Mouse (Mus musculus) gastrocnemius, postnatal 36 days (tissue): ENCODE data around the gene Hapln4. TPM values are rescaled to one million over a fixed set of nuclear protein-coding genes. Genes with fewer than 3 reads are reported as not detected.
"Not testable (repeated sequence)": the region's sequence is repeated elsewhere in the genome, so short reads cannot be mapped to it uniquely, and the experiment has no call there.

Experiments
- DNase-seq, 2 experiments: peaks; one replicate each; pipeline ENCODE4 v3.0.0; 2022
- intact Hi-C: fragments of 180-260 bp; cut with DNase I; formaldehyde crosslinking; loops from one replicate; pipeline ENCODE4 v1.15.1; 2025
- long read RNA-seq, 2 experiments: library from polyadenylated mRNA; stranded (forward); transcript quantifications; one replicate each; pipeline ENCODE4 v2.0.0; 2021
- total RNA-seq, 2 experiments: library from RNA; stranded (reverse); gene quantifications; 2 replicates each; pipeline ENCODE4 v1.2.3; 2021

Gene Hapln4
- total RNA-seq, result under 1 TPM in 1 of 2 experiments, not detected in 1; 0.15 TPM
- long read RNA-seq, experiment 1, result 0 reads
- long read RNA-seq, experiment 2, result 0 reads

DNA sequence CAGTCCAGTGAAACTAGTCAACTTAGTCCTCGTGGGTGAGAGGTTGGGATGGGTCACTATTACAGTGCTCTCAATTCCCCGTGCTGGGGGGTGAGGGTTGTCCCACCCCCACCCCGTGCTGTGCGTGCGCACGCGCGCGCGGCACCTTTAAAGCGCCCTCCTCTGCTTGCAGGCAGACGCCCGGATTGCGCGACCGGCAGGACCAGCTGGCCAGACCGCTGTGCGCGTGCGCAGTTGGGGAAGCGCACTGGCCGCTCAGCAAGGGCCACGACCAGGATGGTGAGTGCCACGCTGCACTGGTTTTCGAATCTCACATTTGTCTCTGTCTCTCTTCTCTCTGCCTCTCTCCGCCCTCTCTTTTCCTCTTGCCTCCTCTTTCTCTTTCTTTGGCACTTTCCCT is at the start of gene Hapln4:
Gene Hapln4 (plus strand): TSS at position 173 of the 400 bp plus-strand sequence.
- no peak for DNase-seq
- intact Hi-C loops, result no loop called here

DNA sequence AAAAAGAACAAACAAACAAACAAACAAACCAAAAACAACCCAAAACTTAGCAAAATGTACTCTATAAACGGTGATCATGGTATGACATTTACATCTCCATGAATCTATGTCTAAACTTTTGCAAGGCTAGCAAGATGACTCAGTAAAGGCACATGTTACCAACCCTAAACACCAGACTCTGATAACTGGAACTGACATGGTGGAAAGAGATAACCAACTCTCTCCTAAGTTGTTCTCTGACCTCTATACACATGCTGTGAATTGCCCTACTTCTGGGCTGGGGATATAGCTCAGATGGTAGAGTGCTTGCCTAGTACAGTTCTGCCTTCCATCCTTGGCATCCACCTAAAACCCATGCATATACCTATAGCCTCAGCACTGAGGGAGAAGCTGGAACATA is 45.3 kb upstream of the Hapln4 start:
- no peak for DNase-seq
- intact Hi-C loops, result no loop called here

DNA sequence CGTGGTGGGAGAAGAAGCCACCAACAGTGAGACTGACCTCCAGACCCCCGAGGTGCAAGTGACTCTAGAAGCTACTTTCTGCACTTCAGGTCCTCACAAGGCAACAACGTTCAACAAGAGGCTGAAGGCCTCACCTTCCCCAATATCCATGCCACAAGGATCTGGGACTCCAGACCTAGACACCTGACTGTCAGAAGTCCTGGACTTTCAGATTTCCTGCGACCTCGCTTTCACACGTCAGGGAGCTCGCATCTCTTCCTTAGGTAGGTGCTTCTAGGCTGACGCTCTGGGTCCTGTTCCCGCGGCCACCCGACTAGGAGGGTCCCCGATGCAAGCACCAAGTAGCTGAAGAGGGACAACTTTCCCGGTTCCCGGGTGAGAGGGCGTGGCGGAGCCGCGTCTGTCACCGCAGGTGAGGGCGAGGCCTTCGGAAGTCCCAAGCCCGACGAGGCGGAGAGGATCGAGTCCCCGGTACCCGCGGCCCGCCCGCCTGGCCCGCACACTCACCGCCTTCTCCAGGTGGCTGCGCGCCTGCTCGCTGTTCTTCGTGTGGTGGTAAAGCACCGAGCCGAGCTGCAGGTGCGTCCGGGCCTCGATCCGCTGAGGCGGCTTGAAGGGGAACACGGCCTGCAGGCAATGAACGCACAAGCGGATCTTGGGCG is 41.2 kb upstream of the Hapln4 start:
- peak in 1 of 2 experiments; percentile 26 for DNase-seq
- intact Hi-C loops, result no loop called here

DNA sequence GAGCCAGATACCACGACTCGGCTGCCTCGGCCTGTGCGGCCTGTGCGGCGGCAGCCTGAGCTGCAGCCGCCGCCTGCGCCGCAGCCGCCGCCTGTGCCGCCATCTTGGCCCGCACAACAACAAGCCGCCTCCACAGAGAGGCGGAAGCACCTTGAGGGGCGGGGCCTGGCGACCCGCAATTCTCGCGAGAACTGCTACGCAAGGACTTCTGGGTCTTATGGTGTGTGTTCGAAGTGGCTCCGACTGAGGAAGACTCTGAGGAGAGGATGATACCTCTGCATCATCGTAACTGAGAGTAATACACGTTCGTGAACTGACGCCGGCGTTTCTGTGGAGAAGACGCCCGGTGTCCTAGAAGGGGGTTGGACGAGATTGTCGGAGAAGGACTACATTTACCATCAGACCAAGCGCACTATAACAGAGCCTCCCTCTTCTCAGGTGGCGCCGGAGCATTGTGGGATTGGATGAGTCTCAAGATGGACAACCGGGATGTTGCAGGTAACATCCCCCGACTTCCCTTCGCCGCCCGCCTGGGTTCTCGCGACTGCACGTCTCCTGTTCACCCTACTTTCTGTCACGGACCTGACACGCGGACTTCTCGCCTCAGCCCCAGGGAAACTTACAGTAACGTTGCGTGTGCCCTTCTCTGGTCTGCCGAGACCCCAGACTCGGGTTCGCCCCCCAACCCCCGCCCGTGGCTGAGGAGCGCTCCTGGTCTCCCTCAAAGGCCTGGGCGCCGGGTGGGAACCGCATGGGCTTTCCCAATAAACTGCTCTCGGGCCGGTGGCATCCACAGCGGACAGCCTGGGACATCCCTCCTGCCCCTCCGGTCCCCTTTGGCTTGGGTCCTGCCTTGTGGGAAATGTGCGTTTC is 40.4 kb upstream of the Hapln4 start, which contains the start of the genes Mau2 and Sugp1:
Gene Mau2 (minus strand): TSS at position 152 of the 873 bp plus-strand sequence.
Gene Sugp1 (plus strand): TSS at position 231 of the 873 bp plus-strand sequence.
- DNase-seq, result peak; percentile 96
- intact Hi-C loops, result no loop called here

DNA sequence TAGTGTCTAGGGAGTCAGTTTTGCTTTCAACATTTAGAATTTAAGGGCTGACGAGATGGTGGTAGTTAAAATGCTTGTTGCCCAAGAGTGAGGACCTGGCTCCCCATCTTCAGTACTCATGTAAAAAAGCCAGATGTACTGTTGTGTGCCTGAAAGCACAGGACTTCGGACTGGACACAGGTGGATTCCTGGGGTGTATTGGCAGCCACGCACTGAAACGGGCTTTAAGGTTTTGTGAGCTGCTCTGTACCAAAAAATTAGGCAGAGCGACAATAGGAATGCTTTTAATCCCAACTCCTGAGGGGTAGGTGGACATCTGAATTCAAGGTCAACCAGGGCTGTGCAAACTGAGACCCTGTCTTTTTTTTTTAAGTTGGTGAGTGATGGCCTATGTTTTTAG is 39.3 kb upstream of the Hapln4 start:
- intact Hi-C loops, result no loop called here
- no peak for DNase-seq

DNA sequence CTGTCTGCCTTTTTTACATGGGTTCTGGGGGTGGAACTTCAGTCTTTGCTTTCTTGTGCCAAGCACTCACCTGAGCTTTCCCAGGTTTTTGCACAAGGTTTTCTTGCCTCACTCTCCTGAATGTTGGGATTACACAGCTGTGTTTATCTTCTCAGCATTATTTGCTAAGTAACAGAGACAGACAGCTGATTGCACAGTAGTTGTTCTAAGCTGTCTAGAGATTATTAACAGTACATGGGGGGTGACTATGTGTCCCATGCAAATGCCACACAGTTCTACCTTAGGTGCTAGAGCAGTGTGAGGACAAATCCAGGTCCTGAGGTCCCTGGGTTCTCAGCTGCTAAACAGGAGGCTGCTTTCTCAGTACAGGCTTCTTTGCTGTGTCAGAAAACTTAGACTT is 33.6 kb upstream of the Hapln4 start:
- intact Hi-C loops, result no loop called here
- DNase-seq, result no peak

DNA sequence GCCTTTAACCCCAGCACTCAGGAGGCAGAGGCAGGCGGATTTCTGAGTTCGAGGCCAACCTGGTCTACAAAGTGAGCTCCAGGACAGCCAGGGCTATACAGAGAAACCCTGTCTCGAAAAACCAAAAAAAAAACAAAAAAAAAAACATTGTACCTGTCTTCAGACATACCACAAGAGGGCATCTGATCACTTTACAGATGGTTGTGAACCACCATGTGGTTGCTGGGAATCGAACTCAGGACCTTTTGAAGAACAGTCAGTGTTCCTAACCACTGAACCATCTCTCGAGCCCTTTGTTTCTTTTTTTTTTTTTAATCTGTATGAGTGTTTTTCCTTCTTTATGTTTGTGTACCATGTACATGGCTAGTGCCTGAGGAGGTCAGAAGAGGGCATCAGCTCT is 32.8 kb upstream of the Hapln4 start:
- DNase-seq, intact Hi-C loops: not testable (repeated sequence)

DNA sequence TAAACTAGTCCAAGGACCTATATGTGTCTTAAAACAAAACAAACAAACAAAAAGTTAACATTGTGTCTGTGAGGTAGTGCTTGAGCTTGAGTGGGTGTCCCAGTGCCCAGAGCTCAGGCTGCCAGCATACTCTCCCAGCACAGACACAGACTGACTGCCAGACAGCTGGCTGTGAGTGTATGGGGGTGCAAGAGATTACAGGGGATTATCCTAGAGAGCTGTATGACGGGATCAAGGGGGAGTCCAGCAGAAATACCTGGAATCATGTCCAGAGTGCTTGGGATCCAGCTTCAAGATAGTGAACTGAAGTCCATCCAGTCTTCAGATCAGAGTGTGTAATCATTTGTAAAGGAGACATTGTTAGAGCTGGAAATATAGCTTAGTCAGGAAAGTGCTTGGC is 25.5 kb upstream of the Hapln4 start:
- intact Hi-C loops, result no loop called here

DNA sequence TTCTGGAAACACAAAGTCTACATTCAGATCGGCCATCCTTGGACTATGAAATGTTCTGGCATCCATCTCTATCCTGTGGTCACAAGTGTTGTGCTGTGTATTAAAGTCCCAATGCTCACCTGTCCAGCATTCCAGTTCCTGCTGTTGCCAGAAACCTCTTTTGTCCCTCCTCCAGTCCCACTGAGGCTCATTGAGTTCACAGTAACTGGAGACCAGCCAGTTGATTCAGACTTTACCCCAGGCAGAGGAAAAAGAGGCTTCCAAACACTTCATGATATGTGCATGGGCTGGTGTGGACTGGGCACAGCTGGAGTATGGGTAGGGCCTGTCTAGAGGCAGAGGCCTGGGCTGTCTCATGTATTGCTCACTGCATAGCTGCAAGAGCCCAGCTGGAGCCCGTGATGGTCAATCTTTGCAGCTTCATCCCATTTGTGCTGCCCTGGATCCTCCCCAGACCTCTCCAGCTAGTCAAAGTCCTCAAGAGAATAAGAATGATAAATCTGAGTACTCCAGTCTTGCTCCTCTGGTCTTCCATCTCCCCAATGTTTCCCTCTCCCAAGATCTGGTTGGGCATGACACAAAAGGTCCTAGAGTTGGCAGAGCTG is 11.3 kb upstream of the Hapln4 start:
- intact Hi-C loops, result no loop called here
- no peak for DNase-seq

More for the DNA sequence above, 25.5 kb upstream of the Hapln4 start:
- no peak for DNase-seq

DNA sequence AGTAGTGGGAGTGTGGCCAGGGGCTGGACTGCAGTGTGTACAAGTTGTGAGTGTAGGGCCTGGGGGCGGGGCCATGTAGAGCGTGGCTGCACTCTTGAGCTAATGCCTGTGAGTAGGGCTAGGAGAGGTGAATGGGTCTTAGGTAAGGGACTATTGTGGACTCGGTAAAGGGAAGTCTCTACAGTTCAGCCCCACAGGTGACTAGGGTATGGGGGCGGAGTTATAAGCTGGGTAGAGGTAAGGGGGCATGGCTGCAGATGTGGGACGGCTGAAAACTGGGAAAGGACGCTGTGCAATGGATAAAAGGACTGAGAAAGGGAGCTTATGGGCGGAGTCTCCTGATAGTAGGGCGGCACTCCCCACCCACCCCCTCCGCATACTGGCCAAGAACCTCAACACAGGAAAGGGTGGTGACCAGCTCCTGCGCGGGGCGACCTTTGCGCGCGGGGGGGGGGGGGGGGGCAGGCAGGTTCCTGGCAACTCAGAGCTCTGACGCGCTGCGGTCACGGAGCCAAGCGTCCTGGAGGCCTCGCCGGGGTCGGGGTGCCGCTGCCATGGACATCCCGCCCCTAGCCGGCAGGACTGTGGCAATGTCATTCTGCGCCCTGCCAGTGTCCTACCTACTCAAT is 10.7 kb upstream of the Hapln4 start, which contains the start of gene Tm6sf2:
Gene Tm6sf2 (plus strand): TSS at position 484 of the 629 bp plus-strand sequence.
- peak in 1 of 2 experiments; percentile 9 for DNase-seq
- intact Hi-C loops, result no loop called here

DNA sequence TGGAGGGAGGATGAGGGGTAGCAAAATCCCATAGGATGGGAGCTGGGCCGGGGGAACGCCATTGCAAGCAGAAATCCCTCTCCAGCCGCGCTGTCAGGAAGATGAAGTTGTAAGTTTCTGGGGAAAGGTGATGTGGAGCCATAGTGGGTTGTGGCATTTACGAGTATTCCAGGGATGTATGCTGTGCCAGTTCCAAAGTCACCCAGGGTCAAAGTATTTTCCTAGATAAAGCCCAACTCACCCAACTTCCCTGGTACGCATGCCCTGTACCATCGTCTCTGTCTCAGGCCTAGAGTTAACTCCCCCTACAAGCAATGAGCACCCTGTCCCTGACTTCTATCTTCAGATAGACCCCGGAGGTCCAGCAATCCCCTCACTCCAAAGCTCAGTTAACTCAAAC is 10.1 kb upstream of the Hapln4 start:
- intact Hi-C loops, result no loop called here
- no peak for DNase-seq

DNA sequence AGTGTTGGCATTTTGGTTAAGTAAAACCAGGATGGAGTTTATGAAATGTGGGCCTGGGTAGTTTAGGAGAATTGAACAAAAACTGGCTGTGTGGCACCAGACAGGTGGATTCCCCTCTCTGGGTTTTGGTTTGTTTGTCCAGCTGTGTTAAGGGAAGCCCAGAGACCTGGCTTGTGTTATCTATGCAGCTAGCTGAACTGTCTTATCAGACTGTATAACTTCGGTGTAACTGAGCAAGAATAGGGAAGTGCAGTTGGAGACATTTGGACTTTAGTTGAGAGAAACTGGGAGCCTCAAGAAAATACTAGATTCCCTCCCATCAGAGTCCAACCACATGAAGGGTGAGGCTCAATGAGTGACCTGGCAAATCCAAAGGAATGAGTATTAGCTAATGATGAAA is 9.6 kb upstream of the Hapln4 start:
- no peak for DNase-seq
- intact Hi-C loops, result no loop called here

DNA sequence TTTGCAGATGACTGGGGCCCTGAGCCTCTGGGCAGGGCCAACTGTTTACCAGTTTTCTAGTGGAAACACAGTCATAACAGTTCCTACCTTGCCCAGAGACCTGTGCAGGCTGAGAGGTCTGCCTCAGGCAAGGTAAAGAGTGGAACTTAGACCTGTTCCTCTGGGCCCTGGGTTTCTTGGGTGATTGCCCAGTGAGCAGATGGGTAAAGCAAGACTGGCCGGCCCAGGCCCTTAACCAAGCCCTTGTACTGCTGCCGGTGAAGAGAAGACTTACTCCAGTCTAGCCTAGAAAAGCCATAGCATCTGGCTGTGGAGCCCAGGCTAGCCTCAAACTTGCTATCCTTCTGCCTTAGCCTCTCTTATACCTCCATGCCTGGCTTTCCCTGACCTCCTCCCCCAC is 1.3 kb upstream of the Hapln4 start:
- intact Hi-C loops, result no loop called here
- DNase-seq, result no peak

DNA sequence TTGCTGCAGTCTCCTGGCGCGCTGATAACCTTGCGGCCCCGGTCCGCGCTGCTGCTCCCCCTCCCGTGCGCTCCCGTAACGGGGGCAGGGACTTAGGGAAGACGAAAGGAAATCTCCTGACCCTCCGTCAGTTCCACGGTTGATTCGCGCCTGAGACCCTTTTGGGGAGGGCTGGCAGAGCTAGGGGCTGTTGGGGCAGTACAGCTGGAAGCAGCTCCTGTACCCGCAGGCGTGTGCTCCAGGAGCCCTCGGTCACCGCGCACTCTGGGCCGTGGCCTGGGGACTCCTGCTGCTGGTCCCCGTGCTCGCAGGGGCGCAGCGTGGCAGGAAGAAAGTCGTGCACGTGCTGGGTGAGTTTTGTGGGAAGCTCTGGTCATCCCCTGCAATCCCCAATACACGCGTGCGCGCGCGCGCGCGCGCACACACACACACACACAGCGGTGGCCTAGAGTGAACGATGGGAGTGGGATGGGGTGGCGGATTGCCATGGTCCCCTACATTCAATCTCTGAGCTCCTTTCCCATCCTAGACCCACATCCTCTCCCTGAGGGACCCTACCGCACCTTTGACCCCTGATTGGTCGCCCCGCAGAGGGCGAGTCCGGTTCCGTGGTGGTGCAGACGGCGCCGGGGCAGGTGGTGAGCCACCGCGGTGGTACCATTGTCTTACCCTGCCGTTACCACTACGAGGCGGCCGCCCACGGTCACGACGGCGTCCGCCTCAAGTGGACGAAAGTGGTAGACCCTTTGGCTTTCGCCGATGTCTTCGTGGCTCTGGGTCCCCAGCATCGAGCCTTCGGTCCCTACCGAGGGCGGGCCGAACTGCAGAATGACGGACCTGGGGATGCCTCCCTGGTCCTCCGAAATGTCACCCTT is 1.2 kb downstream of the Hapln4 start:
- no peak for DNase-seq
- intact Hi-C loops, result loop anchor here (5.0 kb wide), 1 partner anchor 83 kb away; no protein-coding TSS in a partner anchor

DNA sequence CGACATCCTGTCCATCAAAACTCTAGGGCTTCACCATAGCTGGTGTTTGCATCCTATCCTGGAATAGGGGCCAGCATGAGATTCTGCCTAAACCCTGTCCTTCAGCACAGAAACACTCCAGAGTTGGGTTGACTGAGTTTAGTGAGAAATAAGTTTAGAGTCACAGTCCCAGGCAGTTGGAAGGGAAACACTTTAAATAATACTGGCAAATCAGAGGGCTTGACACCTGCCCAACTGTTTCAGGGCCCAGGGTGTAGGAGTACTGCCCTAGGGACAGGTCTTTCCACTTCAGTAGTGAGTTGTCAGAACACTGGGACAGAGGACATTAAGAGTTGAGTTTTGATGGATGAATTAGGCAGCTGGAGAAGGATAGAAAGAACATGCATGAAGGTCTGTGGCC is 2.9 kb downstream of the Hapln4 start:
- DNase-seq, result no peak
- intact Hi-C loops, result loop anchor here (5.0 kb wide), 1 partner anchor 81 kb away; no protein-coding TSS in a partner anchor

DNA sequence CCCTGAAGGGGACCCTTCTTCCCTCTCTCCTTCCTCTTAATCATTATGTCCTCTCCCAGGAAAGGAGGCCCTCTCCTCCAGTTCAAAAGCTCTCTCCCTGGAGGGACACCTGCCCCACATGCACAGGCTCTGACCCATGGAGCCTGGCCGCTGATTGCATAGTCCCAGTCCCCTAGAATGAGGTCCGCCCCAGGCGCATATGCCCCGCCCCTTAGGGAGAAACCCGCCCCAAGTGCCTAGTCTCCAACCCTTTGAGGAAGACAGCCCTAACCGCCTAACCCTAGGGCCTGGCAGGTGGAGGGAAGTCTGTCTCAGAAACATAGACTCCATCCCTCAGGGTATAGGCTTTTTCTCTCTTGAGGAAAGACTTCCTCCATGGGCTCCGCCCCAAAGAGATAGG is 4.0 kb downstream of the Hapln4 start:
- no peak for DNase-seq
- intact Hi-C loops, result loop anchor here (5.0 kb wide), 1 partner anchor 80 kb away; no protein-coding TSS in a partner anchor

DNA sequence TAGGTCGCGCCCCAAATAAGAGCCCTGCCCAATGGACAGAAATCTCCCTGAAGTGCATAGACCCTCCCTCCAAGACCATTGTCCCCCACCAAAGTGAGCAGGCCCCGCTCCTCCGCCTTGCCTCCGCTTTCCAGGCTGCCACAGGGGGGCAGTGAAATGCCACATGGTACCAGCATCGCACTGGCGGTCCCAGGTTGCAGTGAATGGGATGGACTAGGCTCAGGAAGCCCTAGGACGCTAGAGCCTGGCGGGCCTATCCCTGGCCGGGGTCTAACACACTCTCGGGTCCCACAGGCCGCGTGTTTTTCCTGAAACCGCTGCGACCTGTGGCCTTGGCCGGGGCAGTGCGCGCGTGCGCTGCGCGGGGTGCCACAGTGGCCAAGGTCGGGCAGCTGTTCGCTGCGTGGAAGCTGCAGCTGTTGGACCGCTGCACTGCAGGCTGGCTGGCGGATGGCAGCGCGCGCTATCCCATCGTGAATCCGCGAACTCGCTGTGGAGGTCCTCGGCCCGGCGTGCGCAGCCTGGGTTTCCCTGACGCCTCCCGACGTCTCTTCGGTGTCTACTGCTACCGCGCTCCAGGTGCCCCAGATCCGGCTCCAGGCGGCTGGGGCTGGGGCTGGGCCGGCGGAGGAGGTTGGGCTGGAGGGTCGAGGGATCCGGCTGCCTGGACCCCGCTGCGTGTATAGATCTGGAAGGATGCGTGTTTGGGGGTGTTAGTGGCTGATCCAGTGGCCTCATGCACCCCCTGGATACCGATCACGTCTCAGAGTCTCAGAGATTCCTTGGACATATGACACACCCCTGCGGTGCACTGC is 4.8 kb downstream of the Hapln4 start:
- no peak for DNase-seq

DNA sequence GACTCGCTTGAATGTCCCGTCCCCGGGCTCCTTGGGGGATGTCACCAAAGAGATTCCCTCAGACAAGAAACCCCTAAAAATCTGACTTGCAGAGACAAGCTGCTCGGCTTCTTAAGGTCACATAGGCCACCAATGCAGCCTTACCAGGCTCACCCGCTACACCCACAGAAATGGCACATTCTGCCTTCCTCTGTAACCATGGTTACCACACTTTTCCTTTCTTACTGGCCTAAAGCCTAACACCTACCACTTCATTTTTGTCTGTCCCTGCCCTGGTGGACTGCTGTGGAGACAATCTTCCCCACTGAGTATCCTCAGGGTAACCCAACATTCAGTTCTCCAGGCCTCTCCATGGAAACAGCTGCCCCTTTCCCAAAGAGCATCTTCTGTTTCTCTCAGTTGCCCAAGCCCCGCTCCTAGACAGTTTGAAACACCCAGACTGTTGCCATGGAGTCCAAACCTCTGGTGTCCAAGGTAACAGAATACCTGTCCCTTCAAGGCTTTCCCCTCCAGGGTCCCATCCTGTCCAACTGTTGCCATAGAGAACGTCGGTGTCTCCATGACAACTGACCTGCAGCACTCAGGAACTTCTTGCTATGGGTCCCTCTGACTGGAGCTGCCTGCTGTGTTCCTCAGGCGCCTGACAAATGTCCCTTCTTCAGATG is 6.2 kb downstream of the Hapln4 start:
- intact Hi-C loops, result loop anchor here (5.0 kb wide), 1 partner anchor 78 kb away; no protein-coding TSS in a partner anchor
- DNase-seq, result no peak

More for the DNA sequence above, 4.8 kb downstream of the Hapln4 start:
- intact Hi-C loops, result loop anchor here (5.0 kb wide), 1 partner anchor 79 kb away; no protein-coding TSS in a partner anchor
